Mouse (Mus musculus): ENCODE results near the gene Esr2. TPM values are rescaled to one million over a fixed set of nuclear protein-coding genes. Genes with fewer than 3 reads are reported as not detected.

The Esr2 gene
- total and polyA plus RNA-seq, 2 experiments from 2014 or later = 0.20 to 0.44 TPM

GRCm38 (mm10) chr12:76197071-76197470, 20.0 kb upstream of the Esr2 start:
- Histone ChIP-seq H3K4me2 (ENCODE audit: low read depth, low read length, poor library complexity, severe bottlenecking) (peak overlapping the region; percentile 93), H3K4me3 (ENCODE audit: low read depth, low read length) (no peak overlapping the region), H3K4me1 (ENCODE audit: insufficient read depth, low read length) (no peaks in the 10 kb centered on the region), H3K9ac (replicated peaks; ENCODE audit: low read length, poor library complexity, severe bottlenecking) (no peak overlapping the region), H3K27ac (ENCODE audit: low read depth, low read length) (no peak overlapping the region), H3K9me3 (ENCODE audit: low read length) (no peaks in the 10 kb centered on the region), H3K27me3 (ENCODE audit: insufficient read depth, low read length) (no peaks in the 10 kb centered on the region), H3K36me3 (ENCODE audit: insufficient read depth, low read length) (no peaks in the 10 kb centered on the region)
- DNase-seq (ENCODE audit: low spot score) (no peak), ATAC-seq (ENCODE audit: low FRiP score) (no peak)
- 37% methylated on average over 8 of the region's 8 CpGs for WGBS
- no peak for TF ChIP-seq CTCF (IDR thresholded peaks at IDR 0.05)

- ATAC-seq (ENCODE audit: low FRiP score) = peak; percentile 60
- TF ChIP-seq CTCF (IDR thresholded peaks at IDR 0.05) = peak; percentile 97
- WGBS = 7% methylated on average over 6 of the region's 6 CpGs
- Histone ChIP-seq H3K4me3 (ENCODE audit: low read depth, low read length) (peak overlapping the region; percentile 35; the same call in 1 of the 2 replicates), H3K9ac (replicated peaks; ENCODE audit: low read length, poor library complexity, severe bottlenecking) (peak overlapping the region; percentile 51; the same call in 1 of the 2 replicates), H3K27me3 (ENCODE audit: insufficient read depth, low read length) (no peaks in the 10 kb centered on the region), H3K9me3 (ENCODE audit: low read length) (no peaks in the 10 kb centered on the region), H3K4me1 (ENCODE audit: insufficient read depth, low read length) (no peaks in the 10 kb centered on the region), H3K36me3 (ENCODE audit: insufficient read depth, low read length) (no peaks in the 10 kb centered on the region), H3K4me2 (ENCODE audit: low read depth, low read length, poor library complexity, severe bottlenecking) (peak overlapping the region; percentile 93), H3K27ac (ENCODE audit: low read depth, low read length) (no peak overlapping the region)
- DNase-seq (ENCODE audit: low spot score) = peak; percentile 88
These were observed 19.6 kb upstream of the Esr2 start for GRCm38 (mm10) chr12:76196709-76197054.

- TF ChIP-seq CTCF (IDR thresholded peaks at IDR 0.05) = no peak
- Histone ChIP-seq H3K27me3 (ENCODE audit: insufficient read depth, low read length) (no peaks in the 10 kb centered on the region), H3K9me3 (ENCODE audit: low read length) (no peaks in the 10 kb centered on the region), H3K4me3 (ENCODE audit: low read depth, low read length) (peak overlapping the region; percentile 35), H3K36me3 (ENCODE audit: insufficient read depth, low read length) (no peaks in the 10 kb centered on the region), H3K9ac (replicated peaks; ENCODE audit: low read length, poor library complexity, severe bottlenecking) (peak overlapping the region; percentile 51), H3K4me2 (ENCODE audit: low read depth, low read length, poor library complexity, severe bottlenecking) (peak overlapping the region; percentile 93), H3K4me1 (ENCODE audit: insufficient read depth, low read length) (no peaks in the 10 kb centered on the region), H3K27ac (ENCODE audit: low read depth, low read length) (no peak overlapping the region; the same call in 1 of the 2 replicates)
- DNase-seq (ENCODE audit: low spot score) (peak; percentile 83), ATAC-seq (ENCODE audit: low FRiP score) (peak; percentile 80)
- 0% methylated on average over 22 of the region's 22 CpGs for WGBS
These were observed 19.1 kb upstream of the Esr2 start for GRCm38 (mm10) chr12:76195912-76196708.

GRCm38 (mm10) chr12:76194526-76194925, 17.5 kb upstream of the Esr2 start:
- Histone ChIP-seq H3K4me3 (ENCODE audit: low read depth, low read length) (no peak overlapping the region), H3K9me3 (ENCODE audit: low read length) (no peaks in the 10 kb centered on the region), H3K36me3 (ENCODE audit: insufficient read depth, low read length) (no peaks in the 10 kb centered on the region), H3K4me1 (ENCODE audit: insufficient read depth, low read length) (no peaks in the 10 kb centered on the region), H3K9ac (replicated peaks; ENCODE audit: low read length, poor library complexity, severe bottlenecking) (no peak overlapping the region), H3K27ac (ENCODE audit: low read depth, low read length) (no peak overlapping the region), H3K27me3 (ENCODE audit: insufficient read depth, low read length) (no peaks in the 10 kb centered on the region), H3K4me2 (ENCODE audit: low read depth, low read length, poor library complexity, severe bottlenecking) (no peak overlapping the region)
- no peak for DNase-seq (ENCODE audit: low spot score)
- no peak for ATAC-seq (ENCODE audit: low FRiP score)
- 74% methylated on average over 3 of the region's 3 CpGs for WGBS
- TF ChIP-seq CTCF (IDR thresholded peaks at IDR 0.05) = no peak; the same call in 1 of the 2 replicates

GRCm38 (mm10) chr12:76190940-76191339, 13.9 kb upstream of the Esr2 start:
- ATAC-seq (ENCODE audit: low FRiP score) (no peak), DNase-seq (ENCODE audit: low spot score) (peak; percentile 83)
- Histone ChIP-seq H3K27ac (ENCODE audit: low read depth, low read length) (no peak overlapping the region), H3K4me3 (ENCODE audit: low read depth, low read length) (no peak overlapping the region), H3K9ac (replicated peaks; ENCODE audit: low read length, poor library complexity, severe bottlenecking) (no peak overlapping the region), H3K4me2 (ENCODE audit: low read depth, low read length, poor library complexity, severe bottlenecking) (no peak overlapping the region), H3K4me1 (ENCODE audit: insufficient read depth, low read length) (no peaks in the 10 kb centered on the region), H3K9me3 (ENCODE audit: low read length) (no peaks in the 10 kb centered on the region), H3K36me3 (ENCODE audit: insufficient read depth, low read length) (no peaks in the 10 kb centered on the region), H3K27me3 (ENCODE audit: insufficient read depth, low read length) (no peaks in the 10 kb centered on the region)
- 47% methylated on average over 11 of the region's 11 CpGs for WGBS
- TF ChIP-seq CTCF (IDR thresholded peaks at IDR 0.05) = peak; percentile 86

- Histone ChIP-seq H3K4me2 (ENCODE audit: low read depth, low read length, poor library complexity, severe bottlenecking) (no peak overlapping the region), H3K9ac (replicated peaks; ENCODE audit: low read length, poor library complexity, severe bottlenecking) (no peak overlapping the region), H3K36me3 (ENCODE audit: insufficient read depth, low read length) (no peaks in the 10 kb centered on the region), H3K27ac (ENCODE audit: low read depth, low read length) (no peak overlapping the region), H3K9me3 (ENCODE audit: low read length) (no peaks in the 10 kb centered on the region), H3K27me3 (ENCODE audit: insufficient read depth, low read length) (no peaks in the 10 kb centered on the region), H3K4me3 (ENCODE audit: low read depth, low read length) (no peak overlapping the region), H3K4me1 (ENCODE audit: insufficient read depth, low read length) (no peaks in the 10 kb centered on the region)
- WGBS = 37% methylated on average over 8 of the region's 8 CpGs
- TF ChIP-seq CTCF (IDR thresholded peaks at IDR 0.05) = peak; percentile 83
- ATAC-seq (ENCODE audit: low FRiP score) (no peak), DNase-seq (ENCODE audit: low spot score) (peak; percentile 51)
These were observed 10.8 kb upstream of the Esr2 start for GRCm38 (mm10) chr12:76187849-76188248.
